Mouse (Mus musculus): ENCODE measurements around the gene Gm28827.
"Not testable (repeated sequence)": the region's sequence is repeated elsewhere in the genome, so short reads cannot be mapped to it uniquely, and the experiment has no call there.

Gm28827 gene

GRCm38 (mm10) chrY:83030647-83031046 lies at the start of gene Gm28827:
TSS of gene Gm28827 (plus strand) at chrY:83030947.
- not testable (repeated sequence) for DNase-seq (ENCODE audit: low read depth in 2 of 2, low spot score in 2 of 2)

Measured in CD8-positive naive resting alpha-beta T cell, adult 2 months (primary cell).